Mouse (Mus musculus) layer of hippocampus, postnatal 14 days (tissue): Measurements from ENCODE around the gene Lrrc39. TPM values are rescaled to one million over a fixed set of nuclear protein-coding genes. Genes with fewer than 3 reads are reported as not detected.
"Not testable (repeated sequence)": the region's sequence is repeated elsewhere in the genome, so short reads cannot be mapped to it uniquely, and the experiment has no call there.

Experiments used
- DNase-seq, 2 experiments: peaks; one replicate each; pipeline ENCODE4 v3.0.0; 2021 to 2022; ENCODE audit warnings: low spot score in 2 of 2, mixed read lengths in 1 of 2
- long read RNA-seq, 2 experiments: library from polyadenylated mRNA; stranded (forward); transcript quantifications; one replicate each; pipeline ENCODE4 v2.0.0; 2021
- total RNA-seq, 2 experiments: library from RNA; stranded (reverse); gene quantifications; 2 replicates each; pipeline ENCODE4 v1.2.3; 2021

Lrrc39 gene
- under 1 TPM in 1 of 2 experiments, not detected in 1; 0.17 TPM for total RNA-seq
- long read RNA-seq, experiment 1, partial matches to known transcripts = 0 of 2 reads
- long read RNA-seq, experiment 1, other reads (novel, unspliced or antisense) = 2 of 2 reads
- long read RNA-seq, experiment 2, partial matches to known transcripts = 0 of 6 reads
- long read RNA-seq, experiment 2, other reads (novel, unspliced or antisense) = 6 of 6 reads

GRCm38 (mm10) chr3:116562408-116563094 lies at the start of gene Lrrc39:
Gene Lrrc39 (plus strand): TSS chr3:116562973.
- DNase-seq = no peak

GRCm38 (mm10) chr3:116520141-116520761 lies 42.5 kb upstream of the Lrrc39 start:
- DNase-seq = no peak

GRCm38 (mm10) chr3:116529741-116530140 lies 33.0 kb upstream of the Lrrc39 start:
- no peak for DNase-seq

GRCm38 (mm10) chr3:116530826-116531225 lies 31.9 kb upstream of the Lrrc39 start:
- DNase-seq = no peak

- peak in 1 of 2 experiments; percentile 56 for DNase-seq
Observed at GRCm38 (mm10) chr3:116536428-116537199, 26.2 kb upstream of the Lrrc39 start.

- no peak for DNase-seq
Observed at GRCm38 (mm10) chr3:116537200-116537573, 25.6 kb upstream of the Lrrc39 start.

GRCm38 (mm10) chr3:116542070-116542469 lies 20.7 kb upstream of the Lrrc39 start:
- DNase-seq = no peak

GRCm38 (mm10) chr3:116542532-116542931 lies 20.2 kb upstream of the Lrrc39 start:
- DNase-seq = no peak

GRCm38 (mm10) chr3:116547430-116547829 lies 15.3 kb upstream of the Lrrc39 start:
- DNase-seq = no peak

GRCm38 (mm10) chr3:116551362-116551761 lies 11.4 kb upstream of the Lrrc39 start:
- DNase-seq = no peak

GRCm38 (mm10) chr3:116561315-116561714 lies 1.5 kb upstream of the Lrrc39 start:
- DNase-seq = not testable (repeated sequence)

GRCm38 (mm10) chr3:116563095-116563492 lies 321 bp downstream of the Lrrc39 start:
- DNase-seq = no peak

GRCm38 (mm10) chr3:116570628-116571027 lies 7.9 kb downstream of the Lrrc39 start:
- DNase-seq = no peak

- no peak for DNase-seq
Observed at GRCm38 (mm10) chr3:116577286-116577685, 14.5 kb downstream of the Lrrc39 start.

- no peak for DNase-seq
Observed at GRCm38 (mm10) chr3:116582201-116582600, 19.4 kb downstream of the Lrrc39 start.

GRCm38 (mm10) chr3:116594076-116594727 lies 31.4 kb downstream of the Lrrc39 start:
- no peak for DNase-seq

GRCm38 (mm10) chr3:116594728-116595602 lies 32.2 kb downstream of the Lrrc39 start, which contains the start of gene Sass6:
Gene Sass6 (plus strand): TSS chr3:116594982.
- peak; percentile 98 to 99 for DNase-seq

- DNase-seq = no peak
Observed at GRCm38 (mm10) chr3:116595603-116595991, 32.8 kb downstream of the Lrrc39 start.

GRCm38 (mm10) chr3:116599705-116600104 lies 36.9 kb downstream of the Lrrc39 start:
- no peak for DNase-seq

- DNase-seq = no peak
Observed at GRCm38 (mm10) chr3:116601005-116601404, 38.2 kb downstream of the Lrrc39 start.
